Mouse (Mus musculus) activated CD4-positive, CD25-positive, alpha-beta regulatory T cell, adult 4 months (primary cell): Measurements from ENCODE around the gene Ilf3. TPM values are rescaled to one million over a fixed set of nuclear protein-coding genes. Genes with fewer than 3 reads are reported as not detected.

Experiments used
- ATAC-seq: one replicate; pipeline ENCODE4 v1.8.0; 2017
- polyA plus RNA-seq, 2 experiments: library from polyadenylated mRNA; unstranded; fragments of 100-300 nt; shearing (Covaris generic); gene quantifications; one replicate each; pipeline ENCODE4 v1.2.1; 2017

Ilf3 gene
- polyA plus RNA-seq, 2 experiments from 2014 or later: 96.0 to 122 TPM

GRCm38 (mm10) chr9:21439456-21439855 lies 71.8 kb downstream of the Ilf3 start:
- no peak for ATAC-seq

GRCm38 (mm10) chr9:21439914-21440313 lies 72.2 kb downstream of the Ilf3 start:
- no peak for ATAC-seq

- ATAC-seq: no peak
Observed at GRCm38 (mm10) chr9:21440387-21440786, 72.7 kb downstream of the Ilf3 start.

DNA sequence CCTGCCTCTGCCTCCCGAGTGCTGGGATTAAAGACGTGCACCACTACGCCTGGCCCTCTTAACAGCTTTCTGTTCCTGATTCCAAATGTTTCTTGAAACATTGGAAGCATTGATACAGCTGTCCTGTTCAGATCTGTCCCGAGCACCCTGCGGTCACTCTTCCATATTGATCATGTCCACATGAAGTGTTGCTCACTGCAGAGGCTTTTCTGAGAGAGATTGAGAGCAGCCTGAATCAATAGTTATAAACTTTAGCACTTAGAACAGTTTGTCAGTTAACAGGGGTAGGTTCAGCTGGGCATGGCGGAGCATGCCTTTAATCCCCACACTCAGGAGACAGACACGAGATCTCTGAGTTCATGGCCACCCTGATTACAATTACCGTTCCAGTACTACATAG lies 76.2 kb downstream of the Ilf3 start:
- no peak for ATAC-seq

DNA sequence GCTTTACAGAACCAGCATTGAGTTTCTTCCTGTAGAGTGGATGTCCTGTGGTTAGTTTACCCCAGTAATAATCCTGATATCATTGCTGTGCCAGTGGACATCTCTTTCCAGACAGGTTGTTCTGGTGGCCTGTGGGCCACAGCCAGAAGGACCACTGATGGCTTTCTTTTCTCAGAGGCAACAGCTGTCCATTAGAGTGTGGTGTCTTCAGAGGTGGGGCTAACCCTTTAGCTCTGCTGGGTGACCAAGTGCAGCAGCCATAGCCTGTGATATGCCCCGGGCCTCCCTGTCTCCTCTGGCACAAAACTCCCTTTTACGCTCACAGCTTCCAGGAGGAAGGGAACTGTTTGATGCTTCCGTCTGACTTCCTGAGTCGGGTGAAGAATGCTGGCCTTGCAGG lies 76.9 kb downstream of the Ilf3 start:
- no peak for ATAC-seq

DNA sequence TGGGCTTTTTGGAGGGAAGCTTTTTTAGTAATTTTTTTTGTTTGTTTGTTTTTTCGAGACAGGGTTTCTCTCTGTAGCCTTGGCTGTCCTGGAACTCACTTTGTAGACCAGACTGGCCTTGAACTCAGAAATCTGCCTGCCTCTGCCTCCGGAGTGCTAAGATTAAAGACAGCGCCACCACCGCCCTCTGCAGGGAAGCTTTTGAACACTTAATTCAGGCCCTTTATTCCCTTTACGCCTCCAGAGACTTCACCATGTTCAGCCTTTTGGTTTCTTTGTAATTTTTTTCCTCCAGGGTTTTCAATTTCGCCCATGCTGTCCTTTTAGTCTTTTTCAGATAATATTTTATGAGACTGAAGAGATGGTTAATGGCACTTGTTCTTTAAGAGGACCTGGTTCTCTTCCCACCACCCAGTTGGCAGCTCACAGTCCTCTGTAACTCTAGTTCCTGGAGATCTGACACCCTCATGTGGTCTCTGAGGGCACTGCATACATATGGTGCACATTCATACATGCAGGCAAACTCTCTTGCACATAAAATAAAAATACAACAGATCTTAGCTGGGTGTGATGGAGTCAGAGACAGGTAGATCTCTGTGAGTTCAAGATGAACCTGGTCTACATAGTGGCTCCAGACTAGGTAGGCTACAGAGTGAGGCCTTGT lies 77.5 kb downstream of the Ilf3 start:
- ATAC-seq: no peak

DNA sequence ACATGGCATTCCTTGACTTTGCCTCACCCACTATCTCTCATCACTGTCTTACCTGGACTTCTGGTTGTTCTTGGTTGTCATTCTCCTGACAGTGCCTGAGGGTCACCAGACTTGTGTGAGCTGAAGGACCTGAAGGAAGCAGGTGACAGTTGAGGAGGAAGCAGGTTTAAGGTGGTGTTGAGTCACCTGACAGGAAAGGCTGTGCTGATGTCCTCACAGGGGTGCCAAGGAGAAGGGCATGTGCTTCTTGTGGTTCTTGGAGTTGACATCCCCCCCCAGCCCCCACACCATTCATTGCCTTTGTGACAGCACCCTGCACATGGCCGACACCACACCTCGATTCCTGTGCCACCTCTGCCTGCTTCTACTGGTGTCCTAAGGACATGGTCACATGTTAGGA lies 80.1 kb downstream of the Ilf3 start:
- ATAC-seq: no peak

GRCm38 (mm10) chr9:21449710-21450109 lies 82.0 kb downstream of the Ilf3 start:
- ATAC-seq: peak; percentile 78

DNA sequence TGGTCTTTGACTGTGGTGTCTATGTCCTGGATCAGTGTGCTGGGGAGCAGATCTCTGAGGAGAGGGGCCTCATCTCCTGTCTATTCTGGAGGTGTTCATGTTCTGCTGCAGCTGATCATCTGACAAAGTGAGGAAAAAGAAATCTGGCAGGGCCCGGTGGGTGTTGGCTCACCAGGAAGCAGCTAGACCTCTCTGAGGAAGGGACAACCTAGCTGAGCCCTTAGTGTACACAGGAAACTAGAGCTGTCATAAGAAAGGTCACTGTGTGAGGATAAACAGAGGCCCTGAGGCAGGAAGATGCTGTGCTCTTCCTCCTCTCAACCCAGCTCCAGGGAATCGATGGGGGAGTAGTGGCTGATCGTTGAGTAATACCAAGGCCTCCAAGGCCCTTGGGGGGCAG lies 82.6 kb downstream of the Ilf3 start:
- ATAC-seq: peak; percentile 53

GRCm38 (mm10) chr9:21451391-21451790 lies 83.7 kb downstream of the Ilf3 start:
- ATAC-seq: no peak

DNA sequence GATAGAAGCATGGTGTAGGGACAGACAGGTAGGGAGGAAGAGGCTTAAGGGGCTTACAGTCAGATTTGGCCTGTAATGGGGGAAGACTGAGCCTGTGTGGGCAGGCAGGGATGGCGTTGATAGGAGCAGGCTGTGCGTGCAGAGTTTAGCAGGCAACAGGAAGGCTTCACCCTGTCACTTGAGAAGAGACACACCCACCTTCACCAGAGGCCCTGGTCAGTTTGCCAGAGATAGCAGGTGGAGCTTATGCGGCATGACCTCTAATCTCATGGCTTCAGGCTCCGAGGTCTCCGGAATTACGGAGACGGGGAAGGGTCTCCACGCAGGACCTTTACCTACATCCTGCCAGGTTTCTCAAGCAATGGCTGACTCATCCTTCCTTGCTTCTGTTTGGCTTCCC lies 84.2 kb downstream of the Ilf3 start:
- ATAC-seq: no peak

DNA sequence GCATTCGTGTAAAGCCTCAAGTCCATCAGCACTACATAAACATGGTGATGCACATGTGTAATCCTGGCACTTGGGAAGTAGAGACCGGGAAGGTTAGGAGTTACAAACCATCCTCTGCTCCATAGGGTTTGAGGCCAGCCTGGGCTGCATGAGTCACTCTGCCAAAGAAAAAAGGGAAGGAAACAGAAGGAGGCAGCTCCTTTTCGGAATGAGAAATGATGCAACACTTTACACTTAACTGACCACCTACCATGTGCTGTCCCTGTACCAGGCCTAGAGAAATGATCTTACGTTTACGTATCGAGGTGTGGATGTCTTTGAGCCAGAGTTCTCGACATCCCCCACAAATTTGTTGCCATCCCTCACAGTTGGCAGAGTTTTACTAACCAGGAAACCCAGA lies 85.3 kb downstream of the Ilf3 start:
- ATAC-seq: no peak

GRCm38 (mm10) chr9:21453459-21453858 lies 85.8 kb downstream of the Ilf3 start:
- no peak for ATAC-seq

DNA sequence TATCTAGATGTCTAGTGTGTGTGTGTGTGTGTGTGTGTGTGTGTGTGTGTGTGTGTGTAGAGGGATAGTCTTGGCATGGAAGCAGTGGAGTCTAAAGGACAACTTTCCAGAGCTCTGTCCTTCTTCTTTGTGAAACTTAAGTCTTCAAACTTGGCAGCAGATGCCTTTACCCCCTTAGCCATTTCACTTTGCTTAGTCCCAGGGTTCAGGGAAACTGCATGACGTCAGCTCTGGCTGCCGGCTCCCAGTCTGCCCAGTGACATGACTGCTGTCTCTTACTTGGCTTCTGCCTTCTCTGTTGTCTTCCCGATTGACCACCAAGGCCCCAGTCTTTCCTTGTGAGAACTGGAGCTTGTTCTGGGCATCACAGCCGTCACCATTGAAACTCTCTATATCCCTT lies 86.9 kb downstream of the Ilf3 start:
- no peak for ATAC-seq

Other genes with a start within 250 kb of the Ilf3 start
- gene Tyk2, start 236.6 kb upstream of the Ilf3 start, polyA plus RNA-seq: 10 to 100 TPM; 30.0 to 60.9 TPM
- gene Cdc37, start 217.9 kb upstream of the Ilf3 start, polyA plus RNA-seq: 100 to 1,000 TPM; 102 to 129 TPM
- gene Pde4a, start 202.2 kb upstream of the Ilf3 start, polyA plus RNA-seq: 1 to 10 TPM in 1 of 2 experiments, under 1 TPM in 1; 0.44 to 1.1 TPM
- 10 to 100 TPM; 16.9 to 30.0 TPM for gene Keap1, start 128.5 kb upstream of the Ilf3 start, polyA plus RNA-seq
- gene S1pr5, start 119.4 kb upstream of the Ilf3 start, polyA plus RNA-seq: under 1 TPM in 1 of 2 experiments, not detected in 1; 0.34 TPM
- 10 to 100 TPM; 24.3 to 26.8 TPM for gene Atg4d, start 102.6 kb upstream of the Ilf3 start, polyA plus RNA-seq
- gene Kri1, start 79.9 kb upstream of the Ilf3 start, polyA plus RNA-seq: 10 to 100 TPM; 20.8 to 26.1 TPM
- 100 to 1,000 TPM; 142 to 158 TPM for gene Cdkn2d, start 76.5 kb upstream of the Ilf3 start, polyA plus RNA-seq
- 1 to 10 TPM in 1 of 2 experiments, under 1 TPM in 1; 0.84 to 1.5 TPM for gene Ap1m2, start 55.5 kb upstream of the Ilf3 start, polyA plus RNA-seq
- gene Slc44a2, start 47.2 kb upstream of the Ilf3 start, polyA plus RNA-seq: 100 to 1,000 TPM; 181 to 194 TPM
- gene Qtrt1, start 44.0 kb downstream of the Ilf3 start, polyA plus RNA-seq: 10 to 100 TPM; 34.0 to 38.8 TPM
- 100 to 1,000 TPM; 100 to 114 TPM for gene Dnm2, start 57.0 kb downstream of the Ilf3 start, polyA plus RNA-seq
- gene Tmed1, start 142.4 kb downstream of the Ilf3 start, polyA plus RNA-seq: 1 to 10 TPM; 2.7 to 3.1 TPM
- 10 to 100 TPM; 56.9 to 62.4 TPM for gene AB124611, start 158.3 kb downstream of the Ilf3 start, polyA plus RNA-seq
- 1 to 10 TPM; 4.7 to 5.9 TPM for gene Carm1, start 179.0 kb downstream of the Ilf3 start, polyA plus RNA-seq
- gene Timm29, start 224.9 kb downstream of the Ilf3 start, polyA plus RNA-seq: 1 to 10 TPM; 2.8 to 3.5 TPM
- gene Yipf2, start 225.0 kb downstream of the Ilf3 start, polyA plus RNA-seq: 10 to 100 TPM; 16.7 to 18.3 TPM
- 10 to 100 TPM; 26.2 to 34.6 TPM for gene Smarca4, start 248.3 kb downstream of the Ilf3 start, polyA plus RNA-seq